Mouse (Mus musculus) CH12.LX (cell line): Measurements from ENCODE around the gene Pawr. TPM values are rescaled to one million over a fixed set of nuclear protein-coding genes. Genes with fewer than 3 reads are reported as not detected.

Experiments used
- DNase-seq: peaks from one replicate; pipeline ENCODE4 v3.0.0-alpha.2; 2013; ENCODE audit errors: extremely low read depth
- H3K27ac ChIP-seq: 2 replicates; pipeline ENCODE4 v1.5.1; 2012; ENCODE audit warnings: low read depth, mild to moderate bottlenecking, control low read depth, moderate library complexity; ENCODE audit not compliant: insufficient read depth
- H3K27me3 ChIP-seq: replicated peaks from 2 replicates; pipeline ENCODE3; 2012; ENCODE audit warnings: inconsistent platforms
- H3K36me3 ChIP-seq, 2 experiments: replicated peaks in 1 of 2; 2 replicates each; pipeline versions ENCODE3 to v1.6.1; 2012; ENCODE audit warnings: inconsistent platforms in 1 of 2, low read length in 1 of 2, mild to moderate bottlenecking in 1 of 2, mixed read lengths in 1 of 2, moderate library complexity in 1 of 2; ENCODE audit not compliant: control insufficient read depth in 1 of 2, insufficient read depth in 1 of 2
- H3K4me1 ChIP-seq, 2 experiments: 2 replicates each; pipeline ENCODE4 v1.6.1; 2012; ENCODE audit warnings: inconsistent platforms in 1 of 2, moderate library complexity in 1 of 2; ENCODE audit not compliant: insufficient read depth in 2 of 2, control insufficient read depth in 1 of 2
- H3K4me2 ChIP-seq: 2 replicates; pipeline ENCODE4 v1.6.1; 2012; ENCODE audit warnings: low read depth, mild to moderate bottlenecking, control low read depth; ENCODE audit not compliant: poor library complexity, insufficient read depth, severe bottlenecking
- H3K4me3 ChIP-seq, 3 experiments: fragments of 150-350 bp in 1 of 3; sonication (generic) in 1 of 3; replicated peaks in 1 of 3; 2 replicates each; pipeline versions ENCODE3 to v1.5.1; 2011 to 2012; ENCODE audit warnings: low read depth in 2 of 3, low read length in 2 of 3, mild to moderate bottlenecking in 2 of 3, moderate library complexity in 2 of 3, control low read depth in 1 of 3, improper control_type of control experiment in 1 of 3, inconsistent platforms in 1 of 3, mixed read lengths in 1 of 3; ENCODE audit not compliant: poor library complexity in 1 of 3
- H3K79me2 ChIP-seq: replicated peaks from 2 replicates; pipeline ENCODE4 v1.6.1; 2012; ENCODE audit warnings: mild to moderate bottlenecking, moderate library complexity; ENCODE audit not compliant: control insufficient read depth, poor library complexity, insufficient read depth, severe bottlenecking; ENCODE audit errors: extremely low read depth
- H3K9ac ChIP-seq: 2 replicates; pipeline ENCODE4 v1.6.1; 2012; ENCODE audit warnings: low read depth, mild to moderate bottlenecking, control low read depth, moderate library complexity; ENCODE audit not compliant: insufficient read depth
- H3K9me3 ChIP-seq: replicated peaks from 2 replicates; pipeline ENCODE3; 2012; ENCODE audit warnings: low read length, inconsistent platforms, mixed read lengths
- BHLHE40 ChIP-seq: IDR thresholded peaks from 2 replicates; pipeline ENCODE4 v1.6.1; 2011; ENCODE audit warnings: mild to moderate bottlenecking, low read depth, low read length, improper control_type of control experiment
- CHD1 ChIP-seq: IDR thresholded peaks from 2 replicates; pipeline ENCODE4 v1.6.1; 2012; ENCODE audit warnings: low read depth, low read length, improper control_type of control experiment, inconsistent platforms
- CHD2 ChIP-seq: IDR thresholded peaks from 2 replicates; pipeline ENCODE4 v1.6.1; 2011; ENCODE audit warnings: low read length, improper control_type of control experiment
- ETS1 ChIP-seq: conservative IDR thresholded peaks from 2 replicates; pipeline ENCODE4 v1.6.1; 2012; ENCODE audit warnings: low read depth, mild to moderate bottlenecking, inconsistent platforms, low read length, improper control_type of control experiment, moderate library complexity
- GABPA ChIP-seq: IDR thresholded peaks from 2 replicates; pipeline ENCODE4 v1.6.1; 2012; ENCODE audit warnings: low read depth, low read length, improper control_type of control experiment, inconsistent platforms; ENCODE audit not compliant: insufficient replicate concordance
- IRF4 ChIP-seq: IDR thresholded peaks from 2 replicates; pipeline ENCODE4 v1.6.1; 2014; ENCODE audit warnings: low read depth, mild to moderate bottlenecking, inconsistent platforms, low read length, improper control_type of control experiment
- KAT2A ChIP-seq: IDR thresholded peaks from 2 replicates; pipeline ENCODE4 v1.6.1; 2012; ENCODE audit warnings: low read length, improper control_type of control experiment, inconsistent platforms; ENCODE audit not compliant: insufficient replicate concordance
- MAFK ChIP-seq: IDR thresholded peaks from 2 replicates; pipeline ENCODE4 v1.6.1; 2011; ENCODE audit warnings: low read length, improper control_type of control experiment; ENCODE audit not compliant: insufficient replicate concordance
- MAX ChIP-seq: IDR thresholded peaks from 2 replicates; pipeline ENCODE4 v1.6.1; 2011; ENCODE audit warnings: low read length, improper control_type of control experiment
- MXI1 ChIP-seq: IDR thresholded peaks from 2 replicates; pipeline ENCODE4 v1.6.1; 2011; ENCODE audit warnings: mild to moderate bottlenecking, low read depth, low read length, improper control_type of control experiment
- MYC ChIP-seq: IDR thresholded peaks from 2 replicates; pipeline ENCODE4 v1.6.1; 2011; ENCODE audit warnings: low read depth, mild to moderate bottlenecking, improper control_type of control experiment, low read length
- NELFE ChIP-seq: IDR thresholded peaks from 2 replicates; pipeline ENCODE4 v1.6.1; 2011; ENCODE audit warnings: low read depth, low read length, improper control_type of control experiment
- NRF1 ChIP-seq: IDR thresholded peaks from 2 replicates; pipeline ENCODE4 v1.6.1; 2014; ENCODE audit warnings: low read depth, mild to moderate bottlenecking, inconsistent platforms, low read length, improper control_type of control experiment, moderate library complexity
- POLR2A ChIP-seq: IDR thresholded peaks from 2 replicates; pipeline ENCODE4 v1.6.1; 2011; ENCODE audit warnings: low read depth, mild to moderate bottlenecking, improper control_type of control experiment, low read length
- RAD21 ChIP-seq: IDR thresholded peaks from 2 replicates; pipeline ENCODE4 v1.6.1; 2011; ENCODE audit warnings: low read depth, mild to moderate bottlenecking, low read length, improper control_type of control experiment, moderate library complexity
- SIN3A ChIP-seq: IDR thresholded peaks from 2 replicates; pipeline ENCODE4 v1.6.1; 2012; ENCODE audit warnings: low read length, improper control_type of control experiment, inconsistent platforms
- SMC3 ChIP-seq: IDR thresholded peaks from 2 replicates; pipeline ENCODE4 v1.6.1; 2011; ENCODE audit warnings: low read depth, low read length, improper control_type of control experiment
- TBP ChIP-seq: conservative IDR thresholded peaks from 2 replicates; pipeline ENCODE4 v1.6.1; 2011; ENCODE audit warnings: low read depth, low read length, improper control_type of control experiment
- USF1 ChIP-seq: IDR thresholded peaks from 2 replicates; pipeline ENCODE4 v1.6.1; 2014; ENCODE audit warnings: low read depth, mild to moderate bottlenecking, inconsistent platforms, low read length, improper control_type of control experiment
- USF2 ChIP-seq: conservative IDR thresholded peaks from 2 replicates; pipeline ENCODE4 v1.6.1; 2011; ENCODE audit warnings: low read depth, low read length, improper control_type of control experiment
- ZNF384 ChIP-seq: IDR thresholded peaks from 2 replicates; pipeline ENCODE4 v1.6.1; 2012; ENCODE audit warnings: low read depth, low read length, improper control_type of control experiment, inconsistent platforms
- dilution Hi-C: fragments of 300-500 bp; cut with MboI; formaldehyde crosslinking; loops from 2 replicates; pipeline ENCODE4 v1.14.3; 2020; ENCODE audit warnings: low sequenced_read_pairs; ENCODE audit not compliant: extremely low pct_unique_long_range_greater_than_20kb, extremely low pct_ligation_motif_present
- in situ Hi-C: fragments of 300-500 bp; cut with MboI; formaldehyde crosslinking; loops from 3 replicates; pipeline ENCODE4 v1.14.3; 2019; ENCODE audit warnings: low sequenced_read_pairs, low pct_ligation_motif_present, low pct_unique_long_range_greater_than_20kb, mixed read lengths
- polyA plus RNA-seq: library from polyadenylated mRNA; unstranded; fragments of >175 nt; gene quantifications from 2 replicates; pipeline ENCODE4 v1.2.1, GENCODE M21; 2012; ENCODE audit warnings: low read depth; ENCODE audit not compliant: insufficient read length
- total RNA-seq, 2 experiments: library from RNA; depleted of rRNA; stranded (reverse); fragments of 300-350 nt in 1 of 2; fragments of >200 nt in 1 of 2; gene quantifications; 2 replicates each; pipeline ENCODE4 v1.2.3; 2012 to 2014

Pawr gene
- total and polyA plus RNA-seq, 3 experiments = not detected

GRCm38 (mm10) chr10:108378479-108378878 is 46.6 kb downstream of the Pawr start:
- H3K9me3 ChIP-seq = no peaks in the 10 kb centered on the region
- no peaks in the 10 kb centered on the region for H3K4me1 ChIP-seq
- no peak overlapping the region for H3K4me3 ChIP-seq
- no peaks in the 10 kb centered on the region for H3K36me3 ChIP-seq
- dilution Hi-C loops = no loop called here
- H3K79me2 ChIP-seq = no peaks in the 10 kb centered on the region
- H3K4me2 ChIP-seq = no peak overlapping the region
- no peak overlapping the region for H3K27ac ChIP-seq
- in situ Hi-C loops = no loop called here
- no peak for TF ChIP-seq IRF4
- TF ChIP-seq SMC3 = no peak
- TF ChIP-seq BHLHE40 = no peak
- no peak for TF ChIP-seq USF1
- no peak for TF ChIP-seq RAD21
- TF ChIP-seq, all 38 proteins: peak for 0
- Histone ChIP-seq H3K9ac (no peak overlapping the region), H3K27me3 (no peaks in the 10 kb centered on the region)
- DNase-seq = no peak

DNA sequence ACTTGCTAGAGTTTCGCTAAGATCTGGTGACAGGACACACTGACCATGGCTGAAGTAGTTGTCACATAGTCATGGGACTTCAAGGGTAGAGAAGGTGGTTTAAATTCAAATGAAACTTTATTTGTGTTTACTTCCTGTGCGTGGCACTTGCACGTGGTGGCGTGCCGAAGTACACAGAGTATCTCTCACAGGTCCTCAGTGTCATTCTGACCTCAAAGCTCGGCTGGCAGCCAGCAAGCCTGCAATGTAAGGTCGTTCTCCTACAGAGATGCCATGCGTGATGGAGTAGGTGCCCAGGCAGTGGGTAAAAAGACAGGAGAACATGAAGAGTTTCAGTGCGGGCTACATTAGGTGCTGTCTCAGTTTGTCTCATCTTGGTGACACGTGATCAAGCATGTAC is 48.8 kb downstream of the Pawr start:
- H3K4me3 ChIP-seq = no peak overlapping the region
- no peak overlapping the region for H3K4me2 ChIP-seq
- in situ Hi-C loops = no loop called here
- H3K27me3 ChIP-seq = no peaks in the 10 kb centered on the region
- H3K27ac ChIP-seq = no peak overlapping the region
- H3K79me2 ChIP-seq = no peaks in the 10 kb centered on the region
- DNase-seq = no peak
- no peaks in the 10 kb centered on the region for H3K36me3 ChIP-seq
- H3K9ac ChIP-seq = no peak overlapping the region
- H3K9me3 ChIP-seq = no peaks in the 10 kb centered on the region
- TF ChIP-seq CHD1 (no peak), CHD2 (no peak), MXI1 (no peak), NELFE (no peak), MAFK (no peak), MYC (no peak), SMC3 (no peak), GABPA (no peak), ZNF384 (no peak), KAT2A (no peak), NRF1 (no peak), POLR2A (no peak), BHLHE40 (no peak), MAX (no peak), SIN3A (no peak), RAD21 (no peak), TBP (no peak), ETS1 (no peak), USF2 (no peak)
- dilution Hi-C loops = no loop called here
- H3K4me1 ChIP-seq = no peaks in the 10 kb centered on the region
